Mouse (Mus musculus) megakaryocyte, adult 5-6 weeks (primary cell): Measurements from ENCODE around the gene Cenpj. TPM values are rescaled to one million over a fixed set of nuclear protein-coding genes. Genes with fewer than 3 reads are reported as not detected.

ENCODE experiments used
- ATAC-seq: 2 replicates; pipeline ENCODE4 v1.8.0; 2016; ENCODE audit warnings: mild to moderate bottlenecking, inconsistent platforms; ENCODE audit not compliant: poor library complexity, severe bottlenecking
- total RNA-seq, 2 experiments: library from RNA; stranded (forward) in 1 of 2; stranded (reverse) in 1 of 2; fragments of 153-499, 151-499 nt in 1 of 2; fragments of 221-1000, 200-1000 nt in 1 of 2; gene quantifications; 2 replicates each; pipeline versions ENCODE4 v1.2.3 to v1.2.4; 2015 to 2017

Cenpj gene
- total RNA-seq (2015) (18.6 and 23.3 TPM in 2 replicates), total RNA-seq (2017) (15.8 and 24.6 TPM in 2 replicates)

DNA sequence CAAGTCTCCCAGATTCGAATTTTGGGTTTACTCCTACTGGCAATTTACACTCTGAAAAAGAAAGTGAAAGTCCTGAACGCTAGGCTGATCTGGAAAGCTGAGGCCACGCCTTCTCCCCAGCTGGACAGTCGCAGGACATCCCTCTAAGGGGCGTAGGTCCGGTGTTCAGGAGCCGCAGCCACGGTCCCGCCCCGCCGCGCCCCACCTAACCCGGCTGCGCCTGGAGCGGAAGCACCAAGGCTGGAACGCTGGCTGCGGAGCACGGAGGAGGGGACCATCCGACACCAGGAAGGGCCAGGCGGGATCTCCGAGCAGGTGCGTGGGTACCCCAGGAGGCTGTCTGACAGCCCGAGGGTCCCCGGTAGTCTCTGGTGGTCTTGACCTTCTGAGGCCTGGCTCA, at the start of gene Cenpj, which contains the start of gene Parp4:
Cenpj (minus strand) TSS at position 10 of the 400 bp plus-strand sequence.
Parp4 (plus strand) TSS at position 204 of the 400 bp plus-strand sequence.
- peak; percentile 89 for ATAC-seq

DNA sequence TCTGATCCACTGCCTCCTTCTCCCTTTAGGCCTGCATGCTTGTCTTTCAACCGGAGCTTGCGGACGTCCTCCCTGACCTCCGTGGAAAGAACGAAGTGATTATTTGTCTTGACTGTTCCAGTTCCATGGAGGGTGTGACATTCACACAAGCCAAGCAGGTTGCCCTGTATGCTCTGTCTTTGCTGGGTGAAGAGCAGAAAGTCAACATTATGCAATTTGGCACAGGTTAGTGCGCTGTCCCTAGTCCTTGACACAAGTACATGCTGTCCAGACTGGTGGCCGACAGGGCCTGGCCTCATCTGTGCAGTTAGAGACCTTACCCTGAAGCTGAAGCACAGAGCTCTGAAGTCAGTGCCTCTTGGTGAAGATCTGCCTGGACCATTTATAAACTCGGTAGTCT, 45.2 kb upstream of the Cenpj start:
- ATAC-seq = no peak

DNA sequence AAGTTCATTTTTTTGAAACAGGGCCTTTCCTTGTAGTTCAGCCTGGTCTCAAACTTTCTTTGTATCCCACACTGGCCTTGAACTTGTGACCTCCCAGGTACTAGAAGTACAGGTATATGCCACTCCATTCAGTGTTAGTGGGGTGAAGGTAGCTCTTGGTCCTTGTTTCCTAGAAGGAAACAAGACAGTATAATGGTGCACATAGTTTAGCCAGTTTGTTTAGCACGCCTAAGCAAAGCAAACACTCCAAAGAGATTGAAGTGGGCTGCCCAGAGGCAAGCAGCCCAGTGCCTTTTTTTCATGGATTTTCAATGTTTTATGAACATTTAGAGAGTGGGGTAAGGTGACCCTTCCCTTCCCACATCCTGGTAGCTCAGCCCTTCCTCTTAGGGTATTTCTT, 42.2 kb upstream of the Cenpj start:
- no peak for ATAC-seq

DNA sequence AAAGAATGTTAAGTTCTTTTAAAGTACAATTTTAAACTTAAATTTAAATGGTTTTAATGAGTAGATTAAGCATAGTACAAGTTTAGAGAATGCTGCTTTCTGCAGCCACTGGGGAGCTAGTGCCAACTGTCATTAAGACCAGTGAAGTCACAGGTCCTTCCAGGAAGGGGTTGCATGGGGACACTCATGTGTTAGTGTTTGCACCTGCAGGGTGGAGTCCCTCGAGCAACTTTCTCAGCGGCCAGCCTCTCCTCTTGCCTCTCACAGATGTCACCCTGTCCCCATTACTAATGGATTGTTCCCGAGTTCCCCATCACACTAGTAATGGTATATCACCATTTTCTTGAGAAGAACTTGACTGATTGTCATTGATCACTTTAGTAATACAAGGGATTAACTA, 38.0 kb upstream of the Cenpj start:
- ATAC-seq = no peak

DNA sequence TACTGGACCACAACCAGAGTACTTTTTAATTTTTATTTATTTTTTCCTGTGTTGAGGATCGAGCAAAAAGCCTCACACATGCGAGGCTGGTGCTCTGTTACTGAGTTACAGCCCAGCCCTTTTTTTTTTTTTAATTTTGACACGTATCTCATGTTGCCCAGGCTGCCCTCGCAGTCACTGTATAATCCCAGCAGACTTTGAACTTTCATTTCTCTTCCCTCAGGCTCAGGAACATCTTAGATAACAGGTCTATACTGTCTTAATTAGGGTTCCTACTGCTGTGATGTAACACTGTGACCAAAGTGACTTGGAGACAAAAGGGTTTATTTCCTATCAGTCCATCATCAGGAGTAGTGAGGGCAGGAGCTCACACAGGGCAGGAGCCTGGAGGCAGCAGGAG, 29.9 kb upstream of the Cenpj start:
- no peak for ATAC-seq

DNA sequence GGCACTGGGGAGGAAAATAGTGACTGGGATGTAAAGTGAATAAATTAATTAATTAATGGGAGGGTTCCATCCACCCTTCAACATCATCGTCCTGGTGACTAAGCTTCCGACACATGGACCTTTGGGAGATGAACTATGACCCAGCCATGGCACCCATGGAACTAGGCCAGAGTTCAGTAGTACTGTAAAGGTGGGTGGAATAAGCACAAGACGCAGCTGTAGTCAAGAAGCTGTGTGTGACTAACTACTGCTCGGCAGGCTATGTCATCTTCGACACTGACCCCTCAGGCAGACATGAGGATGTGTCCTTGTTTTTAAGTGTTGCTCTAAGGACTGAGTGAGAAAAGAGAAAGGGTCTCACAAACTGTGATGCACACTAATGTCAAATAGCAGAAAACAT, 29.2 kb upstream of the Cenpj start:
- ATAC-seq = no peak

DNA sequence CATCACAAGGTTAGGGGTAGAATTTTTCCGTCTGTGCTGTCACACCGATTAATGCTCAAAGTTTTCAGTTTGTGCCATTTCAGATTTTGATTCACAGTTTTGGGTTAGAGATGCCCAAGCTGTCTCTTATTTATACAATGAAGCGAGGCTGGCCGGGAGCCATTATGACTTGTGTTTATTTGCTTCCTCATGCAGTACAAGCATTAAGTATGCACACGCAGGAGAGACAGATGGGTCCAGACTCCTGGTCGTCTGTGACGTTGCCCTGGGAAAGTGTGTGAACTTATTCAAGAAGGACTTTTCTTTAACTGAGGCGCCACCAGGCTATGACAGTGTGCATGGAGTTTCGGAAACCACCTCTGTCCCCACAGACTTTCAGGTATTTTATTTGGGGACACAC, 26.8 kb upstream of the Cenpj start:
- no peak for ATAC-seq

DNA sequence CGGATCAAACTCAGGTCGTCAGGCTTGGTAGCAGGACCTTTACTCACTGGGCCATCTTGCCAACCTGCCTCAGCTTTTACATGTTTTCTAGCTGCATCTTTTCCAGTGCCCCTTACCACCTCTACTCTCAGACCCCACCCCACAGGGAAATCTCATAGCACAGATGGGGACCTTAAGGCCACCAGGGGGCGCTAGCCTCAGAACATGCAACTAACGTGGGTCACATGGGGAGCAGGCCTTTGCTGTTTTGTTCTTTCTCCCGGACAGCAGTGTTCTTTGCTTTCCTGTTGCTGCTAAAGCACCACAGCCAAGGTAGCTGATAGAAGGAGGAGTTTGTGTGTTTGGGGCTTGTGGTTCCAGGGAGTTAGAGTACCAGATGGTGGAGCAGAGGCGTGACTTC, 23.5 kb upstream of the Cenpj start:
- ATAC-seq = peak; percentile 70; the same call in 1 of the 2 replicates

DNA sequence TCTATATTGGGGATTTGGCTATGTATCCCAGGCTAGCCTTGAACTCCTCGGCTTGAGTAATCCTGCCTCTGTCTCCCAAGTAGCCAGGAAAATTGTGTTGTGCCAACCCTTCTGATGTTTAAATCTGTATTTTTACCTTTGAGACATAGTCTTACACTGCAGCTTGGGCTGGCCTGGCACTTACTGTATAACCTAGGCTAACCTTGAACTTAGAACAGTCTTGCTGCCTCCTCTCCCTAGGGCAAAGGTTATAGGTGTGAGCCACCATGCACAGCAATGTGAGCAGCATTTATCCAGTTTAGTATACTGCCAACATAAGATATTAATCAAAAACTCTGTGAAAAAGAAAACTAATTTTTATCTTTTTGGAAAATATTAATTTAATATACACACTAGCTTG, 19.6 kb upstream of the Cenpj start:
- ATAC-seq = no peak

DNA sequence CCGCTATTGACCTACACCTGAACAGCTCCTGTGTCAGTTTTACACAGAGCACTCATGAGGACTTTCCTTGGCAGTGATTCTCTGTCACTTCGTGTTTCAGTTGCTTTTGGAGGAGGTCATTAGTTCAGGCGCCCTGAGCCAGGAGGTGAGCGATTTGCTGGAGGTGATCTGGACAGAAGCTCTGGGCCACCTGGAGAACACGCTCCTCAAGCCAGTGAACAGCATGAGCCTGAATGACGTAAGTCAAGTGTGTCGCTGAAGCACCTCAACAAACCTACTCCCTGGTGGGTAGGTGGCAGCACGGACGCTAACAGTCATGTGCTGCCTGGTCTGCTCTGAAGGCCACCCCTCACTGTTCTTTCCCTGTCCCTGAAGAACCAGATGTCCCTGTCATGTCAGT, 17.0 kb upstream of the Cenpj start:
- ATAC-seq = no peak

DNA sequence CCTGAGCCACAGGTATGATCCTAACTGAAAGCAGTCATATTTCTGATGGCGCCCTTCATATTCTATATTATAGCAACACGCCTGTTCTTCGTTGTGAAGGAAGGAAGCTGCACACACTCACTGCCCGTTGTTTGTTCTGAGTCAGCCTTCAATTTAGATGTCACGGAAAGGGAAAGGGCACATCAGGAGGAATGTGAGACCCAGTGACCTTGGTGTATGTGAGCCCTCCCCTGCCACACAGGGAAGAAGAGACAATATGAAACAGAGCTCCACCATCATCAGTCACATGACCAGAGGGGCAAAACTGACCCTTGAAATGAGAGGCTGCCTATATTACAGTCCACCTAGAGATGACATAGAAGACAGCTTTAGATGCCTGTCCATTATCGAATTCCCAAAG, 7.1 kb upstream of the Cenpj start:
- ATAC-seq = no peak

DNA sequence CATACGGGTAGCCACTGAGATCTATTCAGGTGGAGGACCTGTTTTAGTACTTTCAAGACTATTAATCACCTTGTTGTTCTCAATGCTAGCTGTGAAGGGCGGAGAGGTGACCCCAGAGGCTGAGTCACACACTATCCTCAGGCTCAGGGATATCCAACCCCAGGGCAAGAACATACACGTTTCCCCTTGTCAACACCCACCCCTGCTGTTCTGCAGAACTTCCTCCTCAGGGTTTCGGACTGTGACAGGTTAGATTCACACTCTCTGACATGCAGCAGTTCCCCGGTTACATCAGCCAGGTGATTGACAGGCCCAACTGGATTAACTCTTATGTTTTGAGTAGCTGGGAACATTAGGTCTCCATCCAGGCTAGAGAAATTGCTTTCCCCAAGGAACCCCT, 5.9 kb upstream of the Cenpj start:
- peak; percentile 69 for ATAC-seq

DNA sequence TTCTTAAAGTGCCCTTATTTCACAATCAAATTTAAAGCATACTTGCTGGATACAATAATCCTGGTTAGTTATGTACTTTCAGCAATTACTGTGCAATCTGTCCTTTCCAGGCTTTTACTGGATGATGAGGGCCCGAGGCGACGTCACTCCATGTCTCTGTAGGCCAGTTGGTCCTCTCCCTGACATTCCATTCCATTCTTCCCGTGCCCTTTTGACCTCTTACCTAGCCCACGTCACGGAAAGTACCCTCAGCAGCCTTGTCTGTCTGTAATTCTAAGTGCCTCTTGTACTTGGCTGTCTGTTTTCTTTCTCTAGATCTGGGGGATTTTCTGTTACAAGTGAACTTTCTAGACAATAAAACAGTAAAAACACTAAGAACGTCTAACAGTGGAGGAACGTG, 3.8 kb upstream of the Cenpj start:
- no peak for ATAC-seq

DNA sequence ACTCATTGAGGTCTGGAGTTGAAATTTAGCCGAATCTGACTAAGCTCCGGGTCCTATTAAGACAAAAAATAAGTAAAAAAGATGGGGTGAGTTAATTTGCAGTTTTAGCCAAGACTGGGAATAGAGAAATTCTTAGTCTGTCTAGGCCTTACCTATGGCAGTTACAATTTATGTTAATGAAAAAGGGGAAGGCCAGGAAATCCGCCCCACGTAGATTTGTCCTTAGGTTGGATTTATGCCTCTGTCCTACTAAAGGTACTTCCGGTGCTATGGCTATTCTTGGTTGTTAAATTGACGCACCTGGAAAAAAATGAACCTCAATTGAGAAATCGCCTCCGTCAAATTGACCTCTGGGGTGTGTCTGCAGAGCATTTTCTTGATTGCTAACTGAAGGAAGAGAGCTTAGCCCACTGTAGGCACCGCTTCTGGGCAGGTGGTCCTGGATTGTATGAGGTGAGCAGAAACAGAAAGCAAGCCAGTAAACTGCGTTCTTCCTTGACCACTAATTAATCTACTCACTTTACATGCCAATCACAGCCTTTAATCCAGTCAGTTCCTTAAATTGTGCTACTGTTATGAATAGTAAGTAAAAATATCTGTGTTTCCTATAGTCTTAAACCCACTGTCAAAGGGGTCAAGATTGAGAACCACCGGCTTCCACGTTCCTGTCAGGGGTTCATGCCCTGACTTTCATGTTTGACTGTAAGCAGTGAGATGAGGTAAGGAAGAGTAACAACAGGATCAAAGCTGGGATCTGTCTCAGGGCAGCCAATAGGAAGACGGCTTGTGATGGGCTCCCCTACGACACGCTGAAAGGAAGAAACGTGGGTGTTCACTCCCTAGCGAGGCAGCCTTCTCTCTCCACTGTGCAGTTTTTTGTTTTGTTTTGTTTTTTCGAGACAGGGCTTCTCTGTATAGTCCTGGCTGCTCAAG, 1.0 kb upstream of the Cenpj start:
- no peak for ATAC-seq

DNA sequence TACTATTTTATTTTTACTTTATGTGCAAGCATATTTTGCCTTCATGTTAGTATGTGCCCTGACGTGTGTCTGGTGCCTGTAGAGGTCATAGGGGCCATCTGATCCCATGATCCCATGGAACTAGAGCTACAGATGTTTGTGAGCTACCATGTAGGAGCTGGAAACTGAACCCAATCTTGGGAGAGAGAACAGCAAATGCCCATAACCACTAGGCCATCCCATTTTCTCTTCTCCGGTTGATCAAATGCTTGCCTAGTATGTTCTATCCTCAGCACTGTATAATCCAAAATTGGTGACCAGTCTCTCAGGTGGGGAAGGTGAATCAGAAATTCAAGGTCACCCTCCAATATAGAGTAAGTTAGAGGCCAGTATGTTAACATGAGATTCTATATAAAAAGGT, 2.7 kb downstream of the Cenpj start:
- ATAC-seq = no peak

DNA sequence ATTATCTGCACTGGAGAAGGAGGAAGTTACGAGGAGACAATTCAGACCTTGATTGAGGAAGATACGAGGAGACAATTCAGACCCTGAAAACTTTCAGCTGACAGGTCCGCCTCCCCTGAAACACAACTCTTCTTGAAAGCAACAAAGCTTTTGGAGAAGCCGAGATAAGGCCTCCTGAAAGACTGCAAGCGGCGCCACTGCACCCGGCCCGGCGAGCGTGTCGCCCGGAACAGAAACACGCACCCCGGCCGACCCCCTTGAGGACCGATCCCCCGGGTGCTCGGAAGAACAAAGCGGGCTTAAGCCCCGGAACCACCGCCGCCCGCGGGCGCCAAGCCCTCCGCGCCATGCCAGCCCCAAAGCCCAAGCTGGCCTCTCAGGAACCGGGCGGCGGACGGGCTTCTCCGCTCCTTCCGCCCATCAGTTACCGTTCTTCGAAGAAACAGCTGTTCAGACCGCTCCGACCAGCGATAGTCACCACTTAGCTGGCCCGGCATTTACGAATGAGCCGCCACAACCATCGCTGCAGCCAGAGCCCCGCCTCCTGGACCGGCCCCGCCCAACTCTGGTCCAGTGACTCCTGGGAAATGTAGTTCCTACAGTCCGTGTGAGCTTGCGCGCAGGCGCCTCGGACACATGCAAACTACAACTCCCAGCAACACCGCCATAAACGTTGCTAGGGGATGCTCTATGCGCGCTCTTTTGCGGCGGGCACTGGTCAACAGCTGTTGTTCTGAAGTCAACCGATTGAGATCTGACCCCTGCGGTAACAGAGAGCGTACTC, 3.7 kb downstream of the Cenpj start:
- ATAC-seq = peak; percentile 86

DNA sequence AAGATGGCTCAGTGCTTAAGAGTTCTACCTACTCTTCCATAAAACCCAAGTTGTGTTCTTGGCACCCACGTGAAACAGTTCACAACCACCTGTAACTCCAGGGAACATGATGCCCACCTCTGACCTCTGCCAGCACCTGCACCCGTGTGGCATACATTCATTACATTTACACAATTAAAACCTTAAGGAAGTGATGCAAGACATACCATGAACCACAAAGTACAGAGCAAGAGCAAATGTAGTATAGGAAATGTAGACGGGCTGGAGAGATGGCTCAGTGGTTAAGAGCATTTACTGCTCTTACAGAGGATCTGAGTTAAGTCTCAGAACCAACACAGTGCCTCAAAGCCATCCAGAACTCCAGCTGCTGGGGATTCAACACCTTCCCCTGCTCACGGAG, 6.2 kb downstream of the Cenpj start:
- 0 out of 2 replicates have a peak, but pooled peaks have one; percentile 18 for ATAC-seq

DNA sequence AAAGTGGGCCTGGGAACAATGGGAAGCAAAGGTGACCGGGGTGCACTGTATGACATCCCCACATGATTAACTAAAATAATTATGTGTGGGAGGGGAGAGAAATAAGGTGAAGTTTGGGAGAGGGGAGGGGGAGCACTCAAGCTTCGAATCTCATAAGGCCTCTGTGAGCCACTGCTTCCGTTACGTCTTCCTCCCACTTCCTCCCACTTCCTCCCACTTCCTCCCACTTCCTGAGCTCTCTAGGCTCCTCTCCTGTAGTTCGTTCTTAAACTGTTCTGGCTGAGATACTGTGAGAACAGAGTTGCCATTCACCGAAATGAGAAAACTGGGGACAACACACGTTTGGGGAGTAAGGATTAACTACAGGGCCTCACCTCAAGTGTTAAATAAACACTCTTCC, 7.7 kb downstream of the Cenpj start:
- no peak for ATAC-seq

DNA sequence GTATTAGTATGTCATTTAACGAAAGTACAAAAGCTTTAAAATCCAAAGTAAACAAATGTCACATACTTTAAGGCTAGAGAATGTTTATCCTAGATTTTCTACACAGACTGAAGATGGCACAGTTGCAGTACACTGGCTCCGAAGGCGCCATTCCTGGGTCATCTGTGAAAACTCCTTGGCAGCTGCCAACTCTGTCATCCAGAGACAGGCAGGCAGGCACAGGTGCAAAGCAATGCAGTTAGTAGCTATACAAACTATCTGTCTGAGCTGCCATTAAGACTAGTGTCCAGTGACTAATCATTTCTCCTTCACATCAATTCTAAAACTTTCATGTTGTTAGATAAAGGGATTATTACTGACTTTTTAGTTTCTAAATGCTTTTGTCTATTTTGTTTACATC, 16.1 kb downstream of the Cenpj start:
- ATAC-seq = no peak

DNA sequence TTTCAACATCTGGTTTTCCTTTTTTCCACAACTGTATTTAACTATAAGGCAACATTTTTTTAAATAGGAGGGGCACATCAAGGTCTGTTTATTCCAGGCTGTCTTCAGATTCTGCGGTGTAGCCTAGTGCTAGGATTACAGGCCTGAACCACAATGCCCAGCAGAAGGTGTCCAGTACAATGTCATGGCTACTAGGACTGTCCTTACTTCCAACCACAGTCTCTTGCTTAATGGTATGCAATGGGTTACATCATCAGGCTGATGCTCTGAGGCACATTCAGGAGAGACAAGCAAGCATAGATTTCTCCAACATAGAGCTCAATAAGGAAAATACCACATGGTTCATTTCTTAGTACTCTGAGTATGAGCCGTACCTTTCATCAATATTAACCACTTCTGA, 20.5 kb downstream of the Cenpj start:
- peak; percentile 38; the same call in 1 of the 2 replicates for ATAC-seq

DNA sequence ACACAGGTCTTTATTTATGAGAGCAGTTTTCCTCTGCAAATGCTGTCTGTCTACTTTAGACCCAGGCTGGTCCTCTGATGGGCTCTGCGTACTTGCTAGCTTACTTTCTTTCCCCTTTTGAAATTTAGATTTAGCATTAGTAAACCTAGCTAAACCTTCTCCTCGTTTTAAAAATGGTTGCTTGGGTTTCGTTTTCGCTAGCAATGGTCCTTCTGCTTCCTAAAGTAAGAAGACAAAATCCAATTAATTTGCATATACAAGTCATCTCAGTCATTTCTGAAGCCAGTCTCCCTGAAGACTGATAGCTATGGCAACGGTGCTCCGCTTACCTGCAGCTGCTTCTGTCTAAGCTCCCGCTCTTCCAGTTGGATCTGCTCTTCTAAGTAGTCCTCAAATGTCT, 21.9 kb downstream of the Cenpj start:
- ATAC-seq = no peak

DNA sequence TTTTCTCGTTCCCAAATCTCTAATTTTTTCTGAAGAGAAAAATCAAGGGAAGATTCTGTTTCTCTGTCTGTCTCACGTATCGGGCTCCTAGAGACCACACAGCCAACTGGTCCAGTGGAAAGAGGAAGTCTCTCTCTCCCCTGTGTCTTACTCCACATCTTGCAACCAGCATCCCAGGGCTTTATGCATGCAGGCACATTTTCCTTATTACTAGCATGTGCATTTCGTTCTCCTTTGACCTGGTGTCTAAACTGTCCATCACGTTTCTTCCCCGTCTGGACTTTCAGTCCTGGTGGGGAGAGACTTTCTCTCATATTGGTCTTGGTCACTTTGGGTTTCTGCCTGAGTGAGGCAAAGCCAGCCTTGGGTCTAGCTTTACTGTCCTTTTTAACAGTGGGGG, 22.3 kb downstream of the Cenpj start:
- ATAC-seq = 0 out of 2 replicates have a peak, but pooled peaks have one; percentile 52
